Mouse (Mus musculus) heart, embryonic 12.5 days (tissue): ENCODE measurements around the gene Tenm4. TPM values are rescaled to one million over a fixed set of nuclear protein-coding genes. Genes with fewer than 3 reads are reported as not detected.
A peak's percentile ranks its signal among the peaks of the same experiment; 100 is the strongest.

Experiments
- ATAC-seq: fragments of 200-750 bp; cut with Nextera tagmentation; 2 replicates; pipeline ENCODE4 v1.8.0; 2017; ENCODE audit warnings: moderate TSS enrichment, moderate library complexity; ENCODE audit not compliant: insufficient number of reproducible peaks, low FRiP score
- H3K27ac ChIP-seq: fragments of 300-500 bp; sonication (generic); 2 replicates; pipeline ENCODE4 v1.5.1; 2016; ENCODE audit warnings: mild to moderate bottlenecking, moderate library complexity; ENCODE audit not compliant: poor library complexity, severe bottlenecking
- H3K27me3 ChIP-seq: fragments of 300-500 bp; sonication (generic); replicated peaks from 2 replicates; pipeline ENCODE4 v1.6.1; 2016; ENCODE audit warnings: mild to moderate bottlenecking, moderate library complexity
- H3K36me3 ChIP-seq: fragments of 300-500 bp; sonication (generic); 2 replicates; pipeline ENCODE4 v1.6.1; 2016; ENCODE audit warnings: mild to moderate bottlenecking, moderate library complexity
- H3K4me1 ChIP-seq: fragments of 300-500 bp; sonication (generic); replicated peaks from 2 replicates; pipeline ENCODE4 v1.6.1; 2016; ENCODE audit warnings: mild to moderate bottlenecking
- H3K4me2 ChIP-seq: fragments of 300-500 bp; sonication (generic); 2 replicates; pipeline ENCODE4 v1.6.1; 2016; ENCODE audit warnings: mild to moderate bottlenecking, moderate library complexity
- H3K4me3 ChIP-seq: fragments of 300-500 bp; sonication (generic); 2 replicates; pipeline ENCODE4 v1.5.1; 2016; ENCODE audit warnings: mild to moderate bottlenecking
- H3K9ac ChIP-seq: fragments of 300-500 bp; sonication (generic); 2 replicates; pipeline ENCODE4 v1.6.1; 2016; ENCODE audit warnings: mild to moderate bottlenecking, moderate library complexity
- H3K9me3 ChIP-seq: fragments of 300-500 bp; sonication (generic); replicated peaks from 2 replicates; pipeline ENCODE4 v1.6.1; 2016; ENCODE audit warnings: mild to moderate bottlenecking, moderate library complexity
- WGBS: fragments of 180-500 bp; shearing (Covaris S2); methylation state at CpG from one replicate; pipeline ENCODE4 v1.1.7; 2016; 5-methylcytosine and 5-hydroxymethylcytosine counted together
- polyA plus RNA-seq: library from polyadenylated mRNA; unstranded; fragments of >200 nt; fragmentation: Nextera tagmentation; extraction: Ambion mirVana; gene quantifications from 2 replicates; pipeline ENCODE4 v1.2.1, GENCODE M21; 2016

The Tenm4 gene
- polyA plus RNA-seq, 1 experiment from 2014 or later: 10.2 TPM

DNA sequence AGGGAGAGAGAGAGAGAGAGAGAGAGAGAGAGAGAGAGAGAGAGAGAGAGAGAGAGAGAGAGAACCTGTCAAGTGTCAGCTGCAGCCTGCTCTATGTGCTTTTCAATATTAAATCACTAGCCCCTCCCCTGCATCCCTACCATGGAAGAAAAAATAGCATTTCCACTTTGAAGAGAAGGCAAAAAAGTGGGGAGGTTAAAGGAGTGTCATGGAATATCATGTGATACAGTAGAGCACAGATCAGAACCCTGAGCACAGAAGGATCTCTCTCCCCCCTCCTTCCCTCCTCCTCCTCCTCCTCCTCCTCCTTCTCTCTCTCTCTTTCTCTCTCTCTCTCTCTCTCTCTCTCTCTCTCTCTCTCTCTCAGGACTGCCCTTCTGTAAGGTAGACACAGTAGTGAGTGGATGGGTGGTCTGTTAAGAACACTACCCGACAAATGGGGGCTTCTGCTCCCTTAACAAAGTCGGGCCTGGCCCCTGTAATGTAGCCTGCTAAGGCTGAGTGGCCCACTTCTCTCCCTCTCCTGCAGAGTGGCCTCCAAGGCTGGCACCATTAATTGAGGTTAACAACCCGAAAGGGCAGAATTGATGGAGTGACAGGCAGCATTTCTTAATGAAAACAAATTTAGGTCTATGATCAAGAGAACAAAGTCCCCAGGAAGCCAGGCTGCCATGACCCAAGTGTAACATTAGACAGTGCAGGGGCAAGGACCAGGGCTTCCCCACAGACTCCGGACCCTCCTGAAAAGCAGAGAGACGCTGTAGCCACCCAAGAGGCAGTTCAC is 361.1 kb downstream of the Tenm4 start:
- Histone ChIP-seq H3K27me3 (peaks cover 56% of the 10 kb centered on the region), H3K36me3 (no peaks in the 10 kb centered on the region), H3K9me3 (no peaks in the 10 kb centered on the region), H3K4me2 (no peak overlapping the region), H3K27ac (no peak overlapping the region), H3K4me3 (no peak overlapping the region), H3K9ac (no peak overlapping the region), H3K4me1 (no peaks in the 10 kb centered on the region; the same call in 1 of the 2 replicates)
- no peak for ATAC-seq
- 59% methylated on average over 5 of the region's 5 CpGs for WGBS

DNA sequence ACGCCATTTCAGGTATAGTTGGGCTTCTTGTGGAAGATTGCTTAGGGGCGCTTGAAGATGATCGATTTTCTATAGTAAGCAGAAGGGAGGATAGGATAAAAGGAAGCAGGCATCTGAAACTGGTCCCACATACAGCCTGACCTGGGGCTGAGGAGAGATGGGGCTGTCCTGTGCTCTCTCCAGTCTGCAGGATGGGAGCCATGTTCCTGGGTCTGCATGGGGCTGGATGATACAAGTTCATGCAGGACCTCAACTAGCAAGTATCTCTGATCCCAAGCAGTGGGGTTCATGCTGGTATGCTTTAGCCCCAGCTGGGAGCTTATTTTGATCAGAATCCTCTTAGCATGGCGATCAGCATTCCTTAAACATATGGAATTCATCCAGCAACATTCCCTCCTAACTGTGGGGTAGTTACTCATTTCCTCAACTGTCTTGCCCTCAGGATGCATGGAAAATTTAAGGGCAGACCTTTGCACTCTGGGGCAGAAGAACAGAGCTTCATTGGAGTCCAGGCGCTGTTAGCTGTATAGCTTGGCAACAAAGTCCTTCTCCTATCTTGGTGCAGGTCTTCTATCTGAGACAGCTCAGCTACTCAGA is 361.9 kb downstream of the Tenm4 start:
- no peak overlapping the region for H3K4me2 ChIP-seq
- no peak overlapping the region for H3K9ac ChIP-seq
- peaks cover 56% of the 10 kb centered on the region for H3K27me3 ChIP-seq
- H3K27ac ChIP-seq: no peak overlapping the region
- H3K4me1 ChIP-seq: no peaks in the 10 kb centered on the region; the same call in 1 of the 2 replicates
- ATAC-seq: no peak
- 67% methylated on average over 5 of the region's 5 CpGs for WGBS
- H3K9me3 ChIP-seq: no peaks in the 10 kb centered on the region
- H3K4me3 ChIP-seq: no peak overlapping the region
- no peaks in the 10 kb centered on the region for H3K36me3 ChIP-seq

GRCm38 (mm10) chr7:96536313-96536880 is 365.4 kb downstream of the Tenm4 start:
- Histone ChIP-seq H3K27ac (no peak overlapping the region), H3K9me3 (no peaks in the 10 kb centered on the region), H3K36me3 (no peaks in the 10 kb centered on the region), H3K4me1 (peaks cover 22% of the 10 kb centered on the region), H3K4me3 (no peak overlapping the region), H3K9ac (no peak overlapping the region), H3K4me2 (no peak overlapping the region), H3K27me3 (peaks cover 33% of the 10 kb centered on the region)
- WGBS: 76% methylated on average over 9 of the region's 9 CpGs
- no peak for ATAC-seq

GRCm38 (mm10) chr7:96539248-96540034 is 368.4 kb downstream of the Tenm4 start:
- Histone ChIP-seq H3K36me3 (no peaks in the 10 kb centered on the region), H3K4me2 (no peak overlapping the region), H3K4me3 (no peak overlapping the region), H3K27me3 (peaks cover 11% of the 10 kb centered on the region; the same call in 1 of the 2 replicates), H3K9me3 (no peaks in the 10 kb centered on the region), H3K4me1 (peaks cover 23% of the 10 kb centered on the region), H3K27ac (no peak overlapping the region), H3K9ac (no peak overlapping the region)
- no peak for ATAC-seq
- WGBS: 64% methylated on average over 4 of the region's 4 CpGs

- no peaks in the 10 kb centered on the region for H3K36me3 ChIP-seq
- peak overlapping the region; percentile 41 for H3K27ac ChIP-seq
- 28% methylated on average over 7 of the region's 7 CpGs for WGBS
- H3K27me3 ChIP-seq: peaks cover 11% of the 10 kb centered on the region; the same call in 1 of the 2 replicates
- ATAC-seq: peak; percentile 58
- no peak overlapping the region for H3K4me2 ChIP-seq
- no peaks in the 10 kb centered on the region for H3K9me3 ChIP-seq
- peaks cover 23% of the 10 kb centered on the region for H3K4me1 ChIP-seq
- no peak overlapping the region for H3K9ac ChIP-seq
- no peak overlapping the region for H3K4me3 ChIP-seq
Observed at GRCm38 (mm10) chr7:96540458-96541096, 369.5 kb downstream of the Tenm4 start.

DNA sequence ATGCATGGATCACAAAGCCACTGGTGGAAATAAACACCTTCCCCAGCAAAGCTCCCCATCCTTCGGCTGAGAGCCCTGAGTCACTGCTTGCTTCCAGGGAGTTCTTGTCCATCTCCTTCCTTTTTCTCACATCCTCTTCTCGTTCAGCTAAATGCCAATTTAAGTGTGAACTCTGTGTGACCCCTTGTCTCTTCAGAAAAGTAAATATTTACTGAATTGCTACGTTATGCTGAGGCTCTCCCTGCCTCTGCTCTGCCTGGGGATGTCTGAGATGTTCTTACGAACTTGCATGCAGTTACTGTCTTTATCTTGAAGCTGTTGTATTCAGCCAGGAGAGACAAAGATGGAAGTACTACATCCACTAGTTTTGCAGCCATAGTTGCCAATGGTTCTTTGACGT is 374.9 kb downstream of the Tenm4 start:
- H3K27ac ChIP-seq: no peak overlapping the region
- H3K9ac ChIP-seq: no peak overlapping the region
- peaks cover 6% of the 10 kb centered on the region for H3K4me1 ChIP-seq
- ATAC-seq: no peak
- no peak overlapping the region for H3K4me3 ChIP-seq
- 41% methylated on average over 5 of the region's 5 CpGs for whole genome bisulfite sequencing
- H3K9me3 ChIP-seq: no peaks in the 10 kb centered on the region
- H3K36me3 ChIP-seq: no peaks in the 10 kb centered on the region
- no peak overlapping the region for H3K4me2 ChIP-seq
- peaks cover 7% of the 10 kb centered on the region for H3K27me3 ChIP-seq

GRCm38 (mm10) chr7:96551809-96552208 is 380.8 kb downstream of the Tenm4 start:
- H3K4me1 ChIP-seq: no peaks in the 10 kb centered on the region
- H3K9me3 ChIP-seq: no peaks in the 10 kb centered on the region
- 68% methylated on average over 4 of the region's 4 CpGs for WGBS
- no peak for ATAC-seq
- H3K27me3 ChIP-seq: peaks cover 49% of the 10 kb centered on the region
- H3K27ac ChIP-seq: no peak overlapping the region
- no peak overlapping the region for H3K4me3 ChIP-seq
- H3K36me3 ChIP-seq: no peaks in the 10 kb centered on the region
- H3K9ac ChIP-seq: no peak overlapping the region
- H3K4me2 ChIP-seq: no peak overlapping the region

DNA sequence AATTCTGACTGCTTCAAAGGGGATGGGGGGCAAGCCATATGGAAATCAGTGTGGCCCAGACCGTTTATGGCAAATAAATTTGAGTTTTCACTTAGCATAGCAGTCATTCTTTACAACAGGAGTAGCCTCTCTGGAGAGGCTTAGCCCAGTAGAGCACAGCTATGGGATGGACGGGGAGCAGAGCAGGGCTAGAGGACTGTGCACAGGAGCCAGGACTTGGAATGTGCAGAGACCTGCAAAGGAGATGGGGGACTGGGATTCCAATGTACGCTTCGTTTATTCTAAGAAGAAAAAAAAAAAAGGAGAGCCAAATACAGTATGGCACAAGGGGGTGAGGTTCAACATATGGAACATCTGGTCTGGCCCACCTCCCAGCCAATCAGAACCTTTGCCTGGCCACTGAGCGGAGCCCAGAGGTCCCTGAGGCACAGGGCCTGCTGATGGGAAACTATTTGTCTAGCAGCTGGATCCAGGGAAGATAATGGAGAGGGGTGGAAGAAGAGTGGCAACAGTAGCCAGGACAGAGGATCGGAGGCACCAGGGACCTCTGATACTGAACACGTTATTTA is 381.3 kb downstream of the Tenm4 start:
- Histone ChIP-seq H3K4me3 (no peak overlapping the region), H3K9ac (no peak overlapping the region), H3K27ac (no peak overlapping the region), H3K27me3 (peaks cover 49% of the 10 kb centered on the region), H3K9me3 (no peaks in the 10 kb centered on the region), H3K36me3 (no peaks in the 10 kb centered on the region), H3K4me1 (no peaks in the 10 kb centered on the region), H3K4me2 (no peak overlapping the region)
- no peak for ATAC-seq
- 60% methylated on average over 7 of the region's 7 CpGs for WGBS

- H3K9me3 ChIP-seq: no peaks in the 10 kb centered on the region
- H3K27me3 ChIP-seq: peaks cover 55% of the 10 kb centered on the region
- no peaks in the 10 kb centered on the region for H3K4me1 ChIP-seq
- H3K4me2 ChIP-seq: no peak overlapping the region
- 0 out of 2 replicates have a peak, but pooled peaks have one; percentile 25 for ATAC-seq
- H3K9ac ChIP-seq: no peak overlapping the region
- H3K27ac ChIP-seq: no peak overlapping the region
- 44% methylated on average over 6 of the region's 6 CpGs for WGBS
- no peak overlapping the region for H3K4me3 ChIP-seq
- H3K36me3 ChIP-seq: no peaks in the 10 kb centered on the region
Observed at GRCm38 (mm10) chr7:96554277-96554690, 383.2 kb downstream of the Tenm4 start.

GRCm38 (mm10) chr7:96555294-96555693 is 384.2 kb downstream of the Tenm4 start:
- H3K4me1 ChIP-seq: no peaks in the 10 kb centered on the region
- ATAC-seq: no peak
- H3K4me2 ChIP-seq: no peak overlapping the region
- no peaks in the 10 kb centered on the region for H3K36me3 ChIP-seq
- no peak overlapping the region for H3K4me3 ChIP-seq
- WGBS: 46% methylated on average over 5 of the region's 5 CpGs
- no peak overlapping the region for H3K9ac ChIP-seq
- no peak overlapping the region for H3K27ac ChIP-seq
- peaks cover 56% of the 10 kb centered on the region for H3K27me3 ChIP-seq
- H3K9me3 ChIP-seq: no peaks in the 10 kb centered on the region
